Mouse (Mus musculus): ENCODE measurements around the gene Selenof. TPM values are rescaled to one million over a fixed set of nuclear protein-coding genes. Genes with fewer than 3 reads are reported as not detected.

Gene Selenof
- polyA plus RNA-seq, 1 experiment from 2014 or later = 370 TPM

Other genes with a start within 250 kb of the Selenof start
- gene Hs2st1, start 123 bp upstream of the Selenof start, polyA plus RNA-seq (2014; fragmentation: Nextera tagmentation; extraction: Ambion mirVana) = 7.2 and 7.3 TPM in 2 replicates
- 97.7 and 100 TPM in 2 replicates for gene Sh3glb1, start 150.0 kb downstream of the Selenof start, polyA plus RNA-seq (2014; fragmentation: Nextera tagmentation; extraction: Ambion mirVana)
- gene Clca3a1, start 190.7 kb downstream of the Selenof start, polyA plus RNA-seq (2014; fragmentation: Nextera tagmentation; extraction: Ambion mirVana) = 3.0 and 3.1 TPM in 2 replicates
- gene Clca3a2, start 249.2 kb downstream of the Selenof start, polyA plus RNA-seq (2014; fragmentation: Nextera tagmentation; extraction: Ambion mirVana) = 0.18 TPM in 1 of 2 replicates, not detected in the other

Measured in liver, embryonic 11.5 days (tissue).